Mouse (Mus musculus): ENCODE data around the gene Tns2.
"Not testable (repeated sequence)": the region's sequence is repeated elsewhere in the genome, so short reads cannot be mapped to it uniquely, and the experiment has no call there.

Tns2 gene

DNA sequence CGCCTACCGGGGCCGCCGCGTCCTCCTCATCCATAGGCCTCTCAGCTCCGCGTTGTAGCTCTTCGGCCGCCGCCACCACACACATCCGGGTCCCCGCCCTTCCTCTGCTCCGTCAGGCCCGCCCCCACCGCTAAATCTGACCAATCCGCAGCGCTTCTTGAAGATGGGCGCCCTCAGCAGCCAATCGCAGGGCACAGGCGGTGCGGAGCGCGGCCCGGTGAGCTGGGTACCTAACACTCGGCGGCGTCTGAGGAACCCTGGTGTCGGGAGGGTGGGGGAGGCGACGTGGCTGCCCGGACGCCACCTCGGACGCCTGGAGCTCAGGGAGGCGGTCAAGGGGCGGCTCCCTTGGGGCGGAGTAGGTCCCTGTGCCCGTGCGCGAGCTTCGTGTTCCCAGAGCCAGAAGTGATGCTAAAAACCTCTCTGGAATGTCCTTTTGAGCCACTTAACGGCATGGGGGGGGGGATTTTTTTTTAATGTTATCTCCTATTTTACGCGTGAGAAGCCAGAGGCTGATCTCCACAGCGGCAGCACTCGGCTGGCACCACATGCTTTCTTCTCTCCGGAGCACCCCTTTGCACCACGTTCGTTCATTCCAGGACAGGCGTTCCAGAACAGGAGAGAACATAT, 36.0 kb downstream of the Tns2 start, which contains the start of gene Spryd3:
Spryd3 (minus strand) TSS at position 106 of the 630 bp plus-strand sequence.
- peak; percentile 98 for DNase-seq (ENCODE audit: extremely low spot score, low spot score)

DNA sequence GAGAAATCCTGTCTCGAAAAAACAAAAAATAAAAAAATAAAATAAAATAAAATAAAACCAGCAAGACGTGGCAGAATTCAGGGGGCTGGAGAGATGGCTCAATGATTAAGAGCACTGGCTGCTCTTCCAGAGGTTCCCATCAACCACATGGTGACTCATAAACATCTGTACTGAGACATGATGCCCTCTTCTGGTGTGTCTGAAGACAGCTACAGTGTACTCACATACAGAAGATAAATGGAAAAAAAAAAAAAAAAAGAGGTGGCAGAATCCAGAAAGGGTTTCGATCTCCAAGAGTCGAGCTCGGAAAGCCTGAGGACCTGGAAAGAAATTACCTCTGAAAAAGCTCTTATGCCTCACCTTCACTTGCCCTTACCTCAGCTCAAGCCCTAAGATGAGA, 40.9 kb downstream of the Tns2 start:
- DNase-seq (ENCODE audit: extremely low spot score, low spot score) = no peak

DNA sequence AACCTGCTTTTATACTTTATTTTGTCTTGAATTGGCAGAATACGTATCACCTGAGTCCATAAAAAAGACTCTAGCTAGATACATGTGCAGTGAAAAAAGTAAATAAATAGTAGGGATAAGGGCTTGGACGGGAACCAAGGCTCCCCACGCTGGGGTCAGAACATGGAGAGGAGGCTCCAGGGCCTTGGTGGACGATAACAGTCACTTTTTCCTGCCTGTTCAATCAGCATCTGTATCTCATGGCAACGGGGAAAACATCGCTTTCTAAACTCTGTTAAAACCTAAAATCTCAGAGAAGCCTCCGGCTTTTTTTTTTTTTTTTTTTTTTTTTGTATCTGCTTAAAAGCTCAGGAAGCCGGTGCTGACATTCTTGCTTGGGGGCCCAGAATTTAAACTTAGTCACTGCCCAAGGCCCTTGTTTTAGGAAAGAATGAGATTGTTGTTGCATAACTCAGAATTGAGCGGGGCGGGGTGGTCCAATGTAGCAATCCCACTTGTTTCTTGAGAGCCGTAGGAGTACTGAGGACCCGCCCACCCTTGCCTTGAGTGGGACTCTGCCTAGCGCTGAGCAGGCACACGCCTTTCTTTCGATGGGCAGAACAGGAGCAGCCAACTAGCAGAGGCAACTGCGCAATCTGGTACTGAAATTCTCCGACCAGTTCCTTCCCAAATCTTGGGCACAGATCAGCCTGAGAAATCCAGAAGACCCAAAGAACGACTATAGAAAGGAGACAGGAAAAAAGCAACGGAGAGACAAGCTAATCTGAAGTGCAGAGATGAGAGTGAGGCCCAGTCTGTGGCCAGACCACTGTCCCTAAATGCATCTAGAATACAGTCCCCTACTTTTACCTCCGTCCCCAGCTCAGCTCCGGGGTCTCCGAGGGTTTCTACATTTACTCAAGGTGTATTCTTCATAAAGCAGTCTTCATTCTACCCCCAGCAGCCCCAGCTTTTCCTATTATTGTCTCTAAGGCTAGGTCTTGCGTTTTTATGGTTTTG, 43.0 kb downstream of the Tns2 start:
- no peak for DNase-seq (ENCODE audit: extremely low spot score, low spot score)

DNA sequence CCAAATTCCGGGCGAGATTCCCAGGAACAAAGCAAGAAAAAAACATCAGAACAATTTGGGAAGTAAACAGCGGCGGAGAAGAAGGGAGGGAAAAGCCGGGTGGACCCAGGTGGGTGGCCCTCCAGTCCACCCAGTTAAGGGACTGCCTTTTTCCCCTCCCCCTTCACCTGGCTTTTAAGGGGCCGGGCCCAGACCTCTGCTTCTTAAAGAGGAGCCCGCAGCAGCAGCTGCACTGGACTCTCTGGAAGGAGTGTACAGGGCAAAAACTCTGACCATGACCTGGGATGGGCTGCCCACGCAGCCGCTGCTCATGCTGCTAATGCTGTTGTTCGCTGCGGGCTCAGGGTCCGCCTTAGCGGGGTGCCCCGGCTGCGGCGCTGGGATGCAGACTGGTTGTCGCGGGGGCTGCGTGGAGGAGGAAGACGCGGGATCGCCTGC, 44.1 kb downstream of the Tns2 start, which contains the start of gene Igfbp6:
Igfbp6 (plus strand) TSS at position 89 of the 438 bp plus-strand sequence.
- peak; percentile 28 for DNase-seq (ENCODE audit: extremely low spot score, low spot score)

DNA sequence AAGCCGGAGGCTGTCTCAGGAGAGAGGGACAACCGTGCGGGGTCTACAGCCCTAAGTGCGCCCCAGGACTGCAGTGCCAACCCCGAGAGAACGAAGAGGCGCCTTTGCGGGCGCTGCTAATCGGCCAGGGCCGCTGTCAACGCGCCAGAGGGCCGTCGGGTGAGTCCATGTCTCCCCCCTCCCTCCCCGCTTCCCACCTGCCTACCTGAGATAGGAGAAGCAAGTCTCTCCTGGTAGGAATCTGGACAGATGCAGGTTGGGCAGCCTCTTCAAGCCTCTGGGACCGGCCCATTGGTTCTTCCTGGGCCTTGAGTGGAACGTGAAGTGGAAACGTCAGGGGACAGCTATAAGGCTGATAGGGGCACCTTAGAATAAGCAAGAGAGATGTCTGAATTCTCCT, 44.5 kb downstream of the Tns2 start:
- no peak for DNase-seq (ENCODE audit: extremely low spot score, low spot score)

DNA sequence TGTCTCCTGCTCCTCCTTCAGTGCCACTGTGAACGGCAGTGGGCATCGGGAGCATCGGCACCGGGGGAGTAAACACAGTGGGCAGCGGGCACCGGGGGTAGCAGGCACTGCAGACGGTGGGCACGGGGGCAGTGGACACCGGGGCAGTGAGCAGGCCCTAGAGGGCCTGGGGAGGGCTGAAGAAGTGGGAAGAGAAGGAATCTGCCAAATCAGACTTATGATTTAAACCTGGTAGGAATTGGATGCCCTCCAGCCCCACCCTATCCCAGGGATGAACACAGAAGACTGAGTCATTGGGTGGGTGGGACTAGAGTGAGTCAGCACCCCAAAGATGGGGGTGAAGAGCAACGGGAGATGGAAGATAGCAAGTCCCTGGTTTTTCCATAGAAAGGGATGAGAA, 45.1 kb downstream of the Tns2 start:
- no peak for DNase-seq (ENCODE audit: extremely low spot score, low spot score)

DNA sequence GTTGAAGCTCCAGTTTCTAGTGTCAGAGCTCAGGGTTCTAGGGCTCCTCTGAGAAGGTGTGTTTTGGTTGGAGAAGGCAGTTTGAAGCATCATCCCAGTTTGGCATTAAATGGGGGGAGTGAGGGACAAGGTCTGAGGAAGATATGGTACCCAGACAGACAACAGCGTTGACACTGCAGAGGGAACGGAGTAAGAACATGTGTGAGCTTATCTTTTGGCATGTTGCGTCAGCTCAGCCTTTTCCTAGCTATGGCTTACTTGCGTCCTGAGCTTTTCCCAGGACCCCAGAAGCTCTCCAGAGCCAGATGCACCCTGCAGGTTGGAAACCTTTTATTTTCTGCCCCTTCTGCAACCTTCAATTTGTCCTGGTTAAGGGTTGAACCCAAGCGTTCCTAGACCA, 45.9 kb downstream of the Tns2 start:
- no peak for DNase-seq (ENCODE audit: extremely low spot score, low spot score)

DNA sequence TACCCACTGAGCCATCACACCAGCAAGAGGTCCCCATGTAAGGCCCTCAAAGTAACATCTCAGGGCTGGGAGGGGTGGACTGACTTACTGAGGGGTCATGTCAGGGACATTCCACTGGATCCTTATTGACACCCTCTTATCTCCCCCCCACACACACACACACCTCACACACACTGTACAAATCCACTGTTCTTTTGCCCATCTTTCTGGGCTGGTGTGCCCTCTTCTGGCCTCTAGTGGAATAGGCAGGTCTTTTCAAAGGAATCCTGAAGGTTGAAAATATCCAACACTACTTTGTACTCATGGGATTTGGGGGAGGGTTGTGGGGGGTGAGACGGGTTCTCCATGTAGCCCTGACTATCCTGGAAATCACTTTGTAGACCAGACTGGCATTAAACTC, 46.7 kb downstream of the Tns2 start:
- peak; percentile 40 for DNase-seq (ENCODE audit: extremely low spot score, low spot score)

DNA sequence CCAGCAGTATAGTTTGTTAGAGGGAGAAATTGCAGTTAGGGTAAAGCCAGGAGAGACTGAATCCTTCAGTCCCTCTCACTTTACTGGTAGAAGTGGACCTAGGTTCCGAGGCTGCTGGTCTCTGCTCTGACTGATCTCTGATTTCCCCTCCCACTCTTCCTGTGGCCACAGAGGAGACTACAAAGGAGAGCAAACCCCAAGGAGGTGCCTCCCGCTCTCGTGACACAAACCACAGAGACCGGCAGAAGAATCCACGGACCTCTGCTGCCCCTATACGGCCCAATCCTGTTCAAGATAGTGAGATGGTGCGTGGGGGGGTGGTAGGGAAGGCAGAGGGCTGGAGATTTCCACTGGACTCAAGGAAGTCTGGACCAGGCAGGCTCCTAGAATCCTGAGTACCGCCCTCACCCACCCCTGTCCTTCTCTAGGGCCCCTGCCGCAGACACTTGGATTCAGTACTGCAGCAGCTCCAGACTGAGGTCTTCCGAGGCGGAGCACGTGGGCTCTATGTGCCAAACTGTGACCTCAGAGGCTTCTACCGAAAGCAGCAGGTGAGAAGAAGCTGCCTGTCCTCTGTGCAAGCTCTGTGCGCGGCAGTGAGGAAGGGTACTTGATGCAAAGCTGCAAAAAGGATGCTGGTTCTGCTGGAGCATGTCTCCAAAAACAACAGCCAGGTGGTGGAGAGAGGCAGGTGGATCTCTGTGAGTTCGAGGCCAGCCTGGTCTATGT, 47.6 kb downstream of the Tns2 start:
- no peak for DNase-seq (ENCODE audit: extremely low spot score, low spot score)

DNA sequence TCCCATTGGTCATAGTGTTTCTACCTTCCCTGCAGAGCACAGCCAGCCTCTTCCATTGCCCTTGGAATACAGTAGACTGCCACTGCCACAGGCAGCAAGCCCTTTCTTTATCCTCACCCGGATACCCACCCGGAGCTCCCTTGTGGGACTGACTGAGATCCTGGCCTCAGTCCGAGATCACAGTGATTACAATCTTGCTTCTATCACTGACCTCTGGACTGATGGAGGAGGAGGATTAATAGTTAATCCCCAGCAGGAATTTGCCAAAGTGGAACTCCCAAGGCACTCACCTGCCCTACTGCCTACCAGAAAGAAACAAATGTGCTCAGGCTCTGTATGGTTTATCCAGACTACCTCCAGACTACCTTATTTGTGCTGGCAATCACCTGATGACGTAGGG, 49.3 kb downstream of the Tns2 start:
- DNase-seq (ENCODE audit: extremely low spot score, low spot score) = no peak

DNA sequence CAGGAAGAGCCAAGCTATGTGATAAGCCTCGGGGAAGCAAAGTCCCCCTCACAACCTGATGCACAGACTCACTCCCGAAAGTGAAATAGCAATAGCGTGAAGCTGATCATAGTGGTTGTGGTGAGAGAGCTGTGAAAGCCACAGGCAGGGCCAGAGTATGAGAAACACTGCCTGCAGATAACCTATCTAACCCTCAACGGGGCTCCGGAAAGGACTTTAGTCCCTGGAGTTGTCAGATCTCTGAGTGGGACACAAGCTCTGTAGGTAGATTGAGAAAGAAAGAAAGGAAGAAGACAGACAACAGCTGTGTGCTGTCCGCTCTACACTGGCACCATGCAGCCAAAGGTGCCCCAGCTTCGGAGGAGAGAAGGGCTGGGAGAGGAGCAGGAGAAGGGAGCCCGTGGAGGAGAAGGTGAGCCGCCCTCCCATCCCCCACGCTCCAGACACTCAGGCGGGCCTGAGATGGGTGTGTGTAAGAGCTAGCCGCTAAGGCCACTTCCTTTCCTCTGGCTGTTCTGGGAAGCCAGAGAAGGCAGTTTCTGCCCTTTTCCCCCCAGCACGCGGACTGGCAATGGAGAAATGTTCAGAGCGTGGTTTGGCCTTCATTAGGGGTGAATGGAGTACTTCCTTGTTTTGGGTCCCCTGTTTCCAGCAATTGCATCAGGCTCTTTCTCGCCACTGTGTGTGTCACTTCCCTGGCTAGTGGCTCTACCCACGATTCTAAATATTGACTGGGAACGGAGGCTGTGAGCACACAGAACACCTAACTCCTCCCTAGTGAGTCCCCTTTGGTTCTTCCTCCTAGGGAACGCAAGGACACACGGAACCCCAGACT, 50.3 kb downstream of the Tns2 start, which contains the start of gene Soat2:
Soat2 (plus strand) TSS at position 226 of the 835 bp plus-strand sequence.
- no peak for DNase-seq (ENCODE audit: extremely low spot score, low spot score)

DNA sequence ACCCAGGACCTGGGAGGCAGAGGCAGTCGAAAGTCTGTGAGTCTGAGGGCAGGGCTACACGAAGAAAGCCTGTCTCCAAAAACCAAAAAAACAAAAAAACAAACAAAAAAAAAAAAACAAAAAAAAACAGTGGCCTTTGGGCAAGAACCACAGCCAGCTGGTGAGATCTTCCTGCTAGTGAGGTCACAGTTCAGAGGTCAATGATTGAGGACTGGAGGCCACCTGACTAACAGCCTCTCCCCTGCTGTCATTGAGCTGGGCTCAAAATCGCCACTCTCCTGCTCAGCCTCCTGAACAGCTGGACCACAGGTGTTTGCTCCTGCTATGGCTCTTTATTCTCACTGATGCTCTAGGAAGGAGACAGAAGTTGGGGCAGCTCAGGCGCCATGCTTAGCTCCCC, 52.4 kb downstream of the Tns2 start:
- DNase-seq (ENCODE audit: extremely low spot score, low spot score) = peak; percentile 49

DNA sequence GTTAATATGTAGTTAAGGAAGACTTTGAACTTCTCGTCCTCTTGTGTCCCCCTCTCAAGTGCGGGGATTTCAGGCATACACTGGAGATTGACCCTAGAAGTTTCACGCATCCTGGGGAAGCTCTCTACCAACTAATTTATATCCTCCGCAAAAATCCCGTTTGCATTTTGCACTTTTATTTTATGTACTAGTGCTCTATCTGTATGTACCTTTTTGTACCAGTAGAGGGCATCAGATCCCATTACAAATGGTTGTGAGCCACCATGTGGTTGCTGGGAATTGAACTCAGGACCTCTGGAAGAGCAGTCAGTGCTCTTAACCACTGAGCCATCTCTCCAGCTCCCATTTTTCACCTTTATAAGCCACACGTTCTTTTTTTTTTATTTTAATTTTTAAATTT, 54.8 kb downstream of the Tns2 start:
- not testable (repeated sequence) for DNase-seq (ENCODE audit: extremely low spot score, low spot score)

DNA sequence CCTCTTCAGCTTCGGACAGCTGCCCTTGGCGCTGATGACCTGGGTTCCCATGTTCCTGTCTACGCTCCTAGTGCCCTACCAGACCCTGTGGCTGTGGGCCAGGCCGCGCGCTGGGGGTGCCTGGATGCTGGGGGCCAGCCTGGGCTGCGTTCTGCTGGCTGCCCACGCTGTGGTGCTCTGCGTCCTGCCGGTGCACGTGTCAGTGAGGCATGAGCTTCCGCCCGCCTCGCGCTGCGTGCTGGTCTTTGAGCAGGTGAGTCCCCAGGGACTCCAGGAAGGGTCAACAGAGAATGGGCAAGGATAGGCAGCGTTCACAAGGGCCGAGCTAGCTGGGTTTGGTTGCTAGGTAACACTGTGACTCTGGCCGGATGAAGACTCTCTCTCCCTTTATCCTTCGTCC, 56.6 kb downstream of the Tns2 start:
- DNase-seq (ENCODE audit: extremely low spot score, low spot score) = peak; percentile 42

DNA sequence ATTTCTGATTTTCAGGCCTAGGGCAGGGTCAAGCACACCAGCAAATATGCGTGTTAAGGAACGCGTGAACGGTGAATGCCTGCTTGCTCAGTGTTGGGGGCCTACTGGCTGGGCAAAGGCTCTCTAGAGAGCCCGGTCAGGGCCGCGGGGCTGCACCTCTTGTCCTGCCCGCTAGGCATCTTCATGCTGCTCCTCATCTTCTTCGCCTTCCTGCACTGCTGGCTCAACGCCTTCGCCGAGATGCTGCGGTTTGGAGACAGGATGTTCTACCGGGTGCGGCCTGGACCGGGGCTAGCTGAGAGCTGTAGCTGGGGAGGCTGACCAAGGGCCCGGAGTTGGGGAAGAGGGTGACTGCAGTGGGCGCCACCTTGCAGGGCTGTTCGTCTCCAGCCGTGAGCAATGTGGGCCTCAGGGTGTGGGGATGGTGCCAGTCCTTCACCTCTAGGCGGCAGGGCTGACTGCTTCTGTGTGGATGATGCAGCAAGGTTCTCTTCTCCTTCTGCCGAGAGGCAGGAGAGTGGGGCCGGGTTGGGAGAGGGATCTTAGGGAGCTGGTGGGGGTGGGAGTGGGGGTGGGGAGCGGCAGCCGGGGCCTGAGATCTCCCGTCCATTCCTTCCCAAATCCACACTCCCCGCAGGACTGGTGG, 60.3 kb downstream of the Tns2 start:
- DNase-seq (ENCODE audit: extremely low spot score, low spot score) = no peak

DNA sequence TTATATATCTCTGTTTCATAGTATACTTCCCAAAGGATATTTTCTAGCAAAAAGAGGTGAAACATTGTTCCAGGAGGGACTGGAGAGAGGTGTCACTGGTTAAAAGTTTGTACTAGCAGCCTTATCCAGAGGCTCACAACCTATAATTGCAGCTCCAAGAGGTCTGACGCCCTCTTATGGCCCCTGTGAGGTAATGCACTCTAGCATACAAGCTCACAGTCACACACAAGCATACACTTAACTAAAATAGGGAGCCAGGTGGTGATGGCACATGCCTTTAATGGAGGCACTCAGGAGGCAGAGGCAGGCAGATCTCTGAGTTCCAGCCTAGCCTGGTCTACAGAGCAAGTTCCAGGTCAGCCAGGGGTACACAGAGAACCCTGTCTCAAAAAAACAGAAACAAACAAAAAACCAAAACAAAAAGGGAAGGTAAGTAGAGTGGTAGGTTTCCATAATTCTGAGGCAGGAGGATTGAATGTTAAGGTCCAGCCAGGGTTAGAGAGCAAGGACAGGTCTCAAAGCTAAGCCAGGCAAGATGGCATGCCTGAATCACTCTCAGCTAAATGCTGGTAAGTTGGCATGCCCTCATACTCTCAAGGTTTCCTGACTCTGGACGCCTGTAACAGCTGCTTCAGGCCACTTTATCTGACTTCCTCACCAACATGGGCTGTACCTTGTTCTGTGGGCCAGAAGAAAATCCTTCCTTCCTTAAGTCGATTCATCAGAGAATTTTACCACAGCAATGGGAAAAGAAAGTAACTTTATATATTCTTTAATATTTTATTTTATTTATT, 63.9 kb downstream of the Tns2 start:
- no peak for DNase-seq (ENCODE audit: extremely low spot score, low spot score)

DNA sequence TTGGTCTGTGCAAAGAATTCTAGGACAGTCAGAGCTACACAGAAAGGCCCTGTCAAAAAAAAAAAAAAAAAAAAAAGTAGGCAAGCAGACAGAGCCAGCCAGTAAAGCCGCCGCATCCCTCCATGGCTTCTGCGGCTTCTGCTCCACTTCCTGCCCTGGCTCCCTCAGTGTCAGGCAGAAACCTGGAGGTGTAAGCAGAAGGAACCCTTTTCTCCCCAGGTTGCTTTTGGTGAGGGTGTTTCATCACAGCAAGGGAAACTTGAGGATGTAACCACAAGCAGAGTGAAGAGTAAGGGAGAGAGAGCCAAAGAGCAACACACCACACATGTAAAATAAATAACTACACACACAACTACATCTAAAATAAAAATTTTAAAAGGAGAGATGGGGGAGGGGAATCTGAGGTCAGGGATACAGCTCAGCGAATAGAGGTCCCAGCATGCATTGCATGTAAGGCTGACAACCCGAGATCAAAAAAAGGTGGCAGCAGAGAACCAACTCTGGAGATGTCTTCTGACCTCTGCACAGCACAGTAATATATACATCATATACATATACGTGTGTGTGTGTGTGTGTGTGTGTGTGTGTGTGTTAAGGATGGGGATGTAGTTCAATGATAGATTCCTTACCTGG, 65.4 kb downstream of the Tns2 start:
- DNase-seq (ENCODE audit: extremely low spot score, low spot score) = no peak

All from neural tube, embryonic 10.5 days (tissue).